Mouse (Mus musculus) kidney, postnatal 0 days (tissue): Measurements from ENCODE around the gene Mast3. TPM values are rescaled to one million over a fixed set of nuclear protein-coding genes. Genes with fewer than 3 reads are reported as not detected.

Source experiments
- ATAC-seq: fragments of 200-750 bp; cut with Nextera tagmentation; replicated peaks from 2 replicates; pipeline ENCODE4 v1.8.0; 2017; ENCODE audit warnings: low read depth, moderate number of reproducible peaks, moderate TSS enrichment, moderate library complexity; ENCODE audit not compliant: low FRiP score
- DNase-seq: peaks from one replicate; pipeline ENCODE4 v3.0.0-alpha.2; 2016; ENCODE audit warnings: low spot score
- H3K27ac ChIP-seq: fragments of 300-500 bp; sonication (generic); 2 replicates; pipeline ENCODE4 v1.5.1; 2014; ENCODE audit warnings: mild to moderate bottlenecking
- H3K27me3 ChIP-seq: fragments of 300-500 bp; sonication (generic); 2 replicates; pipeline ENCODE4 v1.6.1; 2014; ENCODE audit warnings: low read length, mixed read lengths; ENCODE audit not compliant: insufficient read depth
- H3K36me3 ChIP-seq: fragments of 300-500 bp; sonication (generic); 2 replicates; pipeline ENCODE4 v1.6.1; 2014; ENCODE audit warnings: low read length, mixed read lengths; ENCODE audit not compliant: insufficient read depth
- H3K4me1 ChIP-seq: fragments of 300-500 bp; sonication (generic); replicated peaks from 2 replicates; pipeline ENCODE4 v1.6.1; 2014; ENCODE audit warnings: antibody characterized with exemption, low read length, mixed read lengths; ENCODE audit not compliant: insufficient read depth
- H3K4me2 ChIP-seq: fragments of 300-500 bp; sonication (generic); 2 replicates; pipeline ENCODE4 v1.6.1; 2014; ENCODE audit warnings: mild to moderate bottlenecking, low read length, moderate library complexity, mixed read lengths
- H3K4me3 ChIP-seq: fragments of 300-500 bp; sonication (generic); replicated peaks from 2 replicates; pipeline ENCODE4 v1.5.1; 2014; ENCODE audit warnings: low read depth, low read length
- H3K9ac ChIP-seq: fragments of 300-500 bp; sonication (generic); 2 replicates; pipeline ENCODE4 v1.6.1; 2014; ENCODE audit warnings: low read depth, low read length
- H3K9me3 ChIP-seq: fragments of 300-500 bp; sonication (generic); replicated peaks from 2 replicates; pipeline ENCODE4 v1.6.1; 2016; ENCODE audit warnings: low read length, inconsistent platforms, mixed read lengths
- CTCF ChIP-seq: IDR thresholded peaks from 2 replicates; pipeline ENCODE4 v1.5.1; 2016; ENCODE audit warnings: antibody characterized with exemption, low read depth, mild to moderate bottlenecking, moderate library complexity
- WGBS: fragments of 180-500 bp; shearing (Covaris S2); extraction: QIAGEN DNeasy Blood & Tissue Kit; methylation state at CpG from one replicate; pipeline ENCODE4 v1.1.7; 2014; 5-methylcytosine and 5-hydroxymethylcytosine counted together
- polyA plus RNA-seq: library from polyadenylated mRNA; unstranded; fragments of >200 nt; fragmentation: Nextera tagmentation; extraction: Ambion mirVana; gene quantifications from 2 replicates; pipeline ENCODE4 v1.2.1, GENCODE M21; 2015

Mast3 gene
- polyA plus RNA-seq, 1 experiment from 2014 or later: 10.2 TPM

- WGBS: 67% methylated on average over 25 of the region's 25 CpGs
- Histone ChIP-seq H3K27ac (no peak overlapping the region), H3K9me3 (no peaks in the 10 kb centered on the region)
Measured at GRCm38 (mm10) chr8:70842484-70842883, 37.6 kb upstream of the Mast3 start.

DNA sequence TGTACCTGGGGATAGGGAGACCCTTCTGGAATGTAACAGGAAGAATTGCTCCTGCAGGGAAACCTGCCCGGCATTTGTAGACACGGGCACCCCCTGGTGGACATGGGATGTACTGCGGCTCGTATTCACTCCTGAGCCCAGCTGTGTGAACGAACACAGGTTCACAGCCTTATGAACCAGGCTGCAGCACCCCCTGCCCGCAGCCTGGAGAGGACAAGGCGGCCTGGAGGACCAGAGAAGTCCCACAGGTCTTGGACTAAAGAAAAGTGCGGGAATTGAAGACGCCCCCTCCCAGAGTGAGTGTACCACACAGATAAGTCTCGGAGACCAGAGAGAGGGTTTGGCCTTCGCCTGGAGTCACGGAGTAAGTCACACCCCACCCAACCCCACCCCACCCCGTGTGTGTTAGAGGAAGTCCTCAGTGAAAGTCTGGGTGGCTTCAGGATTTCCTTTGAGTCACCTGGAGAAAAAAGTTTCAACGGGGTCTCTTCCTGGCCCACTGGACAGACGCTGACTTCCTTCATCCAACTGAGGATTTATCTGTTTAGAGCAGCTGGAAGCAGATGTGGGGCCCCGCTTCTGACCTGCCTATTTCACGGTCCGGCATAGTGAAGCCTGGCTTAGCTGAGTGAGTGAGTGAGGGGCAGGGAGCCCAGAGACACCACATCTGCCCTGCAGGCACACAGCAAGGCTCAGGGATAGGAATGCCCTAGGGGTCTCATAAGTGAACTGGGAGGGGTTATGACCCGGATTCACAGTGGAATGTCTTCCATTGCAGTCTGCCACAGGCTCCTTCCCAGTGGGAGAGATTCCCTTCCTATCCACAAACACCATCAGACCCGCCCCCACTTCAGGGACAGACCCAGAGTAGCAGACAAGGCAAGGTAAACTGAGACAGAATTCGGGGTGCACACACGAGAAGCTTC is 36.6 kb upstream of the Mast3 start:
- no peaks in the 10 kb centered on the region for H3K27me3 ChIP-seq
- DNase-seq: peak; percentile 89
- no peak overlapping the region for H3K4me3 ChIP-seq
- WGBS: 34% methylated on average over 22 of the region's 22 CpGs
- H3K9ac ChIP-seq: no peak overlapping the region
- H3K36me3 ChIP-seq: no peaks in the 10 kb centered on the region
- no peaks in the 10 kb centered on the region for H3K9me3 ChIP-seq
- H3K27ac ChIP-seq: peak overlapping the region; percentile 77
- no peak for ATAC-seq
- TF ChIP-seq CTCF: peak; percentile 96
- H3K4me1 ChIP-seq: peaks cover 5% of the 10 kb centered on the region; the same call in 1 of the 2 replicates
- peak overlapping the region; percentile 27; the same call in 1 of the 2 replicates for H3K4me2 ChIP-seq

More at GRCm38 (mm10) chr8:70842484-70842883, 37.6 kb upstream of the Mast3 start:
- DNase-seq: no peak
- no peaks in the 10 kb centered on the region for H3K27me3 ChIP-seq
- no peak overlapping the region for H3K4me3 ChIP-seq
- TF ChIP-seq CTCF: no peak
- no peaks in the 10 kb centered on the region for H3K36me3 ChIP-seq
- H3K4me2 ChIP-seq: no peak overlapping the region
- peaks cover 5% of the 10 kb centered on the region; the same call in 1 of the 2 replicates for H3K4me1 ChIP-seq
- no peak overlapping the region for H3K9ac ChIP-seq
- ATAC-seq: no peak

- Histone ChIP-seq H3K4me3 (no peak overlapping the region), H3K4me1 (peaks cover 5% of the 10 kb centered on the region; the same call in 1 of the 2 replicates), H3K4me2 (peak overlapping the region; percentile 27; the same call in 1 of the 2 replicates), H3K36me3 (no peaks in the 10 kb centered on the region), H3K27me3 (no peaks in the 10 kb centered on the region), H3K27ac (peak overlapping the region; percentile 77), H3K9me3 (no peaks in the 10 kb centered on the region), H3K9ac (no peak overlapping the region)
- WGBS: 40% methylated on average over 10 of the region's 10 CpGs
- ATAC-seq: no peak
- no peak for TF ChIP-seq CTCF
- DNase-seq: peak; percentile 50
Measured at GRCm38 (mm10) chr8:70840590-70840989, 35.7 kb upstream of the Mast3 start.

DNA sequence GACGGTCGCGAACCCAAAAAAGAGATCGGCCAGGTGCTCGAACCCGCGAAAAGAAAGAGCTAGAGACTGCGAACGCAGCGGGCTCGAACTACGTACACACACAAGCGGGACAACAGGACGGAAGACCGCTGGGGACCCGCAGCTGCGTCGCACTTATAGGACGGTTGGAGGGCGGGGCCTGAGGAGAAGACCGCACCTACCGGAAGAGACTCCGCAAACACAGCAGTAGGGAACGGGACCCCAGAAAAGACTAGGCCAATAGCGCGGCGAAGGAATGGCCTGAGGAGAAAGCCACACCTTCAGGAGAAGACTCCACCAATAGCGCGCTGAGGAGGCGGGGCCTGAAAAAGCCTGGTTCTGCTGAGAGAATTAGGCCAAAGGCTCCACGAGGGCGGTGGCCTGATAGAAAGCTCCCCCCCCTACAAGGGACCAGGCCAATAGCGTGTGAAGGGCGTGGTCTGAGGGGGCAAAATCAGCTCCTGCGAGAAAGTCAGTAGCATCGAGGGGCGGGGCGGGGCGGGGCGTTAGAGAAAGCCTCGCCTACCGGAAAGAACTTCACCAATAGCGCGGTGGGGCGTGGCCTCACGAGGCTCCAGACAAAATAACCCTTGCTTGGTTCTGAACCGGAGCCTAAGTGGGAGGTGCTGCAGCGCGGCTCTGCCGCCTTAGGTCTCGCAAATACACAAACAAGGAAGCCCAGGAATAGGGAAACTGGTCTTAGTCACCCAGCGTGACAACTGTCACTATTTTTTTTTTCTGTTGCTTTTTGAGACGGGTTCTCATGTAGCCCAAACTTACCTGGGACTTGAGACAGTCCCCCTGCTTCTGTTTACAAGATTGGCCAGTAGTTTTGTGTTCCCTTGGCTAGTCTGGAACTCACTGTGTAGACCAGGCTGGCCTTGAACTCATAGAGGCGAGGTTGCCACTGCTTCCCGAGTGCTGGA is 34.8 kb upstream of the Mast3 start, which contains the start of gene Arrdc2:
Arrdc2 (minus strand) TSS at position 313 of the 944 bp plus-strand sequence.
- ATAC-seq: peak; percentile 96
- H3K36me3 ChIP-seq: 0 out of 2 replicates have a peak, but pooled peaks cover 5% of the 10 kb centered on the region
- peak within 1 kb of the TSS; percentile 69 for H3K4me3 ChIP-seq
- peak within 1 kb of the TSS; percentile 82 for H3K4me2 ChIP-seq
- peak within 1 kb of the TSS; percentile 87 for H3K9ac ChIP-seq
- peak within 1 kb of the TSS; percentile 93 for H3K27ac ChIP-seq
- peak; percentile 100 for DNase-seq
- no peaks in the 10 kb centered on the region for H3K27me3 ChIP-seq
- 2% methylated on average over 55 of the region's 55 CpGs for WGBS
- H3K9me3 ChIP-seq: no peaks in the 10 kb centered on the region
- TF ChIP-seq CTCF: 0 out of 2 replicates have a peak, but pooled peaks have one; percentile 1
- H3K4me1 ChIP-seq: peaks cover 5% of the 10 kb centered on the region; the same call in 1 of the 2 replicates

- H3K27ac ChIP-seq: peak overlapping the region; percentile 93
- DNase-seq (peak; percentile 32), ATAC-seq (peak; percentile 12)
- H3K4me2 ChIP-seq: peak overlapping the region; percentile 82
- TF ChIP-seq CTCF: no peak
- WGBS: 1% methylated on average over 45 of the region's 66 CpGs
- no peaks in the 10 kb centered on the region for H3K27me3 ChIP-seq
- H3K9ac ChIP-seq: peak overlapping the region; percentile 87
- H3K36me3 ChIP-seq: 0 out of 2 replicates have a peak, but pooled peaks cover 5% of the 10 kb centered on the region
- H3K4me3 ChIP-seq: peak overlapping the region; percentile 69
- H3K4me1 ChIP-seq: peaks cover 5% of the 10 kb centered on the region; the same call in 1 of the 2 replicates
- no peaks in the 10 kb centered on the region for H3K9me3 ChIP-seq
Measured at GRCm38 (mm10) chr8:70838654-70839407, 34.0 kb upstream of the Mast3 start.
